Mouse (Mus musculus) ES-Bruce4 (cell line): ENCODE results near the gene Ptpn21. TPM values are rescaled to one million over a fixed set of nuclear protein-coding genes. Genes with fewer than 3 reads are reported as not detected.

ENCODE experiments used
- H3K27ac ChIP-seq: 2 replicates; pipeline ENCODE4 v1.5.1; 2012; ENCODE audit warnings: low read length, inconsistent platforms; ENCODE audit not compliant: insufficient read depth
- H3K27me3 ChIP-seq: 2 replicates; pipeline ENCODE4 v1.6.1; 2012; ENCODE audit warnings: mild to moderate bottlenecking, low read length, inconsistent platforms; ENCODE audit not compliant: control insufficient read depth, poor library complexity, insufficient read depth, severe bottlenecking
- H3K36me3 ChIP-seq: 2 replicates; pipeline ENCODE4 v1.6.1; 2012; ENCODE audit warnings: inconsistent platforms, mild to moderate bottlenecking, low read length, moderate library complexity; ENCODE audit not compliant: control insufficient read depth, poor library complexity, insufficient read depth, severe bottlenecking
- H3K4me1 ChIP-seq: one replicate; pipeline ENCODE4 v1.8.1; 2011; ENCODE audit warnings: low read length; ENCODE audit not compliant: control insufficient read depth, insufficient read depth
- H3K4me3 ChIP-seq: 2 replicates; pipeline ENCODE4 v1.5.1; 2011; ENCODE audit warnings: low read depth, mild to moderate bottlenecking, low read length
- H3K9ac ChIP-seq: 2 replicates; pipeline ENCODE4 v1.6.1; 2012; ENCODE audit warnings: low read depth, mild to moderate bottlenecking, inconsistent platforms; ENCODE audit not compliant: poor library complexity, severe bottlenecking
- H3K9me3 ChIP-seq: replicated peaks from 2 replicates; pipeline ENCODE4 v1.6.1; 2012; ENCODE audit warnings: mild to moderate bottlenecking, low read length, inconsistent platforms; ENCODE audit not compliant: control insufficient read depth, poor library complexity, insufficient read depth, severe bottlenecking
- CTCF ChIP-seq: IDR thresholded peaks from one replicate; pipeline ENCODE4 v1.8.1; 2011; ENCODE audit warnings: low read depth, low read length
- EP300 ChIP-seq: IDR thresholded peaks from 2 replicates; pipeline ENCODE4 v1.6.1; 2011; ENCODE audit warnings: low read depth, low read length; ENCODE audit not compliant: insufficient read depth
- POLR2A ChIP-seq: IDR thresholded peaks from one replicate; pipeline ENCODE4 v1.8.1; 2011; ENCODE audit warnings: low read length; ENCODE audit not compliant: insufficient read depth
- polyA plus RNA-seq: library from polyadenylated mRNA; stranded (reverse); fragments of >200 nt; gene quantifications from 2 replicates; pipeline ENCODE4 v1.2.4, GENCODE M21; 2011; ENCODE audit warnings: low read depth; ENCODE audit not compliant: missing spikeins, insufficient read depth, insufficient read length

The Ptpn21 gene
- polyA plus RNA-seq, 1 experiment = 25.0 TPM

DNA sequence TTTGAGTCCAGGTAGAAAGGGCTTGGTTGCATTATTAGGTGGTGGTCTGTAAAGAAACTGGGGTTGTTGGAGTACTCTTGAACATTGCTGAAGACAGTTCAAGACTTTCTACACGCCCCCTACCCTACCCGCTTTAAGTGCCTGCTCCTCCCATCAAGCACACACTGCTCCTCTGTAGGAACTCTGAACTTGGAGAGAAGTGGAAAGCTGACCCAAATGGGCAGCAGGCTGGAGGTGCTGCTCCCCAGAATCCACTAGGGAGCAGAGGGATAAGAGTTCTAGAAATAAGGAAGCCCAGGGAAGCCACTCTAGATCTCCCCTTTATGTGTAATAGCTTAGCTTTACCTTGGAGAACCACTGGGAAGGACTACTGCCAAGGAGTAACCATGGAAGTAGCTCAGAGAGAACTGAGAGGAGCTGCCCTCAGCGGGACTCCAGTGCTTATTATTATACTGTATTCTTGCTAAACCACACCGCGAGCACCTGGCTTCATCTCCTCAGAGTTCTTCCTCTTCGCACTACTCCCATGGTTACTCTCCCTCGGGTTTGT lies 671 bp upstream of the Ptpn21 start:
- no peaks in the 10 kb centered on the region for H3K27me3 ChIP-seq
- peak overlapping the region; percentile 99 for H3K9ac ChIP-seq
- no peaks in the 10 kb centered on the region for H3K36me3 ChIP-seq
- H3K4me3 ChIP-seq = peak overlapping the region; percentile 92
- H3K9me3 ChIP-seq = no peaks in the 10 kb centered on the region
- no peaks in the 10 kb centered on the region for H3K4me1 ChIP-seq
- H3K27ac ChIP-seq = no peak overlapping the region
- TF ChIP-seq POLR2A (no peak), EP300 (no peak), CTCF (no peak)

DNA sequence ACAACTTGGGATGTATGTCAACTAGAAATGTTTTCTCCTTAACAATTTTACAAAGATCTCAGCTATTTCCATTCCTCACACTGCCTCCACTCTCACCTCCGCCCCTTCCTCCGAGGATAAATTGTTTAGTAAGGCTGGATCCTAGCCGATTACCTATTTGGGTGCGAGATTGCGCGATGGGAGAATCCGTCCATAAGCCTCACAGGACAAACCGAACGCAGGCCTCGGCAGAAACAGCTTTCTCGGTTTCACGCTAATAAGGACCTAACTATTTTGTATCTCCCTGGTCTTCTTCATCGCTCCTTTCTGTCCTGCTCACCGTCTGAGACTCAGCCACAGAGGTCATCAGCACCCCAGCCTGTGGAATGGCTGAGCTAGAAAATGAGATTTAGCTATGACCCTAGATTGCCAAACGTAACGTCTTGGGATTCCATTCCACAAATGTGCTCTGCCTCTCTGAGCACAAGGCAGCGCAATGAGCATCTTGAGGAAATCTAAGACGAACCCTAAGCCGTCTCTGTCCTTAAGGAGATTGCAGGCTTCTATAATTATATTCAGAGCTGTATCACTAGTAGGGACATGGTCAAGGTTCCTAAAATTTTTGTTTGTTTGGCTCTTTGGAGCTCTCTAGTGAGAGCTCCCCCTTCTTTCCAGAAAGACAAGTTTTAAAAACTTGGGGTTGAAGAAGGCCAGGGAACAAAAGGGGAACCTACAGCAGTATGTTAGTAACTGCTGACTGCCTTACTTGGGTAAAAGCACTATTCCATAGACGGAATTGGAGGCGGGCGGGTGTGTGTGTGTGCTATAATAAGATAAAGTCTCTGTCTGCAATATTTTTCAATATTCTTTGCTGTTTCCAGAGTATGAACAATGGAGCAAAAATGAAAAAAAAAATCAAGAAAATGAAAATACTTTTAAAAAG lies 2.1 kb downstream of the Ptpn21 start:
- peak overlapping the region; percentile 3; the same call in 1 of the 2 replicates for H3K27ac ChIP-seq
- peak overlapping the region; percentile 80 for H3K4me3 ChIP-seq

GRCm38 (mm10) chr12:98734246-98734879 lies 2.8 kb downstream of the Ptpn21 start:
- H3K9me3 ChIP-seq = no peaks in the 10 kb centered on the region
- H3K4me3 ChIP-seq = peak overlapping the region; percentile 82
- H3K9ac ChIP-seq = peak overlapping the region; percentile 52
- no peaks in the 10 kb centered on the region for H3K27me3 ChIP-seq
- no peak for TF ChIP-seq CTCF
- peak; percentile 37 for TF ChIP-seq POLR2A
- TF ChIP-seq EP300 = 0 out of 2 replicates have a peak, but pooled peaks have one; percentile 53
- no peaks in the 10 kb centered on the region for H3K4me1 ChIP-seq
- no peaks in the 10 kb centered on the region for H3K36me3 ChIP-seq
- no peak overlapping the region for H3K27ac ChIP-seq

More for the DNA sequence above, 2.1 kb downstream of the Ptpn21 start:
- Histone ChIP-seq H3K36me3 (no peaks in the 10 kb centered on the region), H3K4me1 (no peaks in the 10 kb centered on the region), H3K27me3 (no peaks in the 10 kb centered on the region), H3K9me3 (no peaks in the 10 kb centered on the region), H3K9ac (peak overlapping the region; percentile 52)
- TF ChIP-seq EP300 (no peak), POLR2A (no peak), CTCF (no peak)

DNA sequence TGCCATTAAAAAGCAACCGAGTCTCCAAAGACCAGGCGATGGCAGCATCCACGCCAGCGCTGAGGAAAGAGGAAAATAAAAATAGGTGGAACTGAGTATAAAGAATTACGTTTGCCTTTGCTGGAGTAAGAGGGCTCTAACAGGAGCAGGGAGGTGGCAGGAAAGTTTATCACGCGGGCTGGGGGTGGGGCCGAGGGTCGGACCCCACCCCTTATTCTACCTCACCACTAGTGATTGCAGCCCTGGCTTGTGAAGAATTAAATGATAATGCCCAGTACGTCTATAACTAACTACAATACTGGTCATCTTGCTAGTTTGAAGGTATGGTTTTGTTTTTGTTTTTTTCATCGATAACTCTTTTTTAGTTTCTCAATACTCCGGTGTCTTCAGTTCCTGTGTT lies 3.4 kb downstream of the Ptpn21 start:
- no peaks in the 10 kb centered on the region for H3K36me3 ChIP-seq
- TF ChIP-seq CTCF (no peak), EP300 (no peak), POLR2A (no peak)
- no peaks in the 10 kb centered on the region for H3K27me3 ChIP-seq
- H3K4me3 ChIP-seq = peak overlapping the region; percentile 67
- H3K4me1 ChIP-seq = no peaks in the 10 kb centered on the region
- H3K9me3 ChIP-seq = no peaks in the 10 kb centered on the region
- peak overlapping the region; percentile 52; the same call in 1 of the 2 replicates for H3K9ac ChIP-seq
- no peak overlapping the region for H3K27ac ChIP-seq

- H3K9me3 ChIP-seq = no peaks in the 10 kb centered on the region
- TF ChIP-seq POLR2A = no peak
- no peak for TF ChIP-seq CTCF
- no peak for TF ChIP-seq EP300
- H3K27ac ChIP-seq = no peak overlapping the region
- H3K9ac ChIP-seq = no peak overlapping the region
- peak overlapping the region; percentile 67 for H3K4me3 ChIP-seq
- no peaks in the 10 kb centered on the region for H3K36me3 ChIP-seq
- H3K4me1 ChIP-seq = no peaks in the 10 kb centered on the region
- H3K27me3 ChIP-seq = no peaks in the 10 kb centered on the region
These were observed 4.0 kb downstream of the Ptpn21 start for GRCm38 (mm10) chr12:98733165-98733564.
